Mouse (Mus musculus): ENCODE measurements around the gene Plcb3.
A peak's percentile ranks its signal among the peaks of the same experiment; 100 is the strongest.

The Plcb3 gene

DNA sequence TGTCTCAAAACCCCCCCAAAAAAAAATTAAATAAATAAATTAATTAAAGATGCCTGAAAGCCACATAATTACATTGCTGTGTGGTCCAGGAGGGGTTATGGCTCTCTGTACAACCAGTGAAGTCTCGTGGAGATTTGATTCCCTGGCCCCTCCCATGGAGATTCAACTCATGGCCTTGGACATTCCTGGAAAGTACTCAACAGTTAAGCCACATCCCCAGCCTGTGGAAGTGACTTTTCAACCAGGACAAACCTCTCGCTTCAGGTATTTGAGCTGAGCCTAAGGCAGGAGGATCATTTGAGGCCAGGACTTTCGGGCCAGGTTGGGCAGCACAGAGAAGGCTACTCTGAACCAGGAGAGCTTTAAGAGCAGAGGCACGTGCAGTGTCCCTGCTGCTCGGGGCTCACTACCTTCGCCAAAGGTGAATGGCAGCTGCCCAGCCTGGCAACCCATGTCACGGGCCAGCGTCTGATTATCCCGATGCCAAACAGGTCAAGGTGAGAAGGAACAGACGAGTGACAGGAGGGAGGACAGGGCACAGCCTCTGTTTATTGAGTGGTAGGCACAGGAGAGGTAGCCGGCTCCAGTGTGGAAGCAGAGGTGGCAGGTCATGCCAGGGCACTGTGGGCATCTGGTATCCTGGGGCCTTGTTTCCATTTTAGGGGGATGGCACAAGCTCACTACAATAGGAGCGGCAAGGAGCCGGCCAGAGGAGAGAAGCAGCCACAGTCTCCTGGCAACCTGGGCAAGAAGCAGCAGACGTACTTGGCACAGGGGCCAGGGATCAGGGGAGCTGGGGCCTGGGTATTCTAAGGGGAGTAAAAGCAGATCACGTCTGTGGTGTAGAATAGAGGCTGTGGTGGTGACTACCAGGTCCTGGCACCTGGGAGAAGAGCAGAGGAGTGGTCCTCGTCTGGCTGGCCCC is 38.5 kb downstream of the Plcb3 start:
- no peak for DNase-seq

DNA sequence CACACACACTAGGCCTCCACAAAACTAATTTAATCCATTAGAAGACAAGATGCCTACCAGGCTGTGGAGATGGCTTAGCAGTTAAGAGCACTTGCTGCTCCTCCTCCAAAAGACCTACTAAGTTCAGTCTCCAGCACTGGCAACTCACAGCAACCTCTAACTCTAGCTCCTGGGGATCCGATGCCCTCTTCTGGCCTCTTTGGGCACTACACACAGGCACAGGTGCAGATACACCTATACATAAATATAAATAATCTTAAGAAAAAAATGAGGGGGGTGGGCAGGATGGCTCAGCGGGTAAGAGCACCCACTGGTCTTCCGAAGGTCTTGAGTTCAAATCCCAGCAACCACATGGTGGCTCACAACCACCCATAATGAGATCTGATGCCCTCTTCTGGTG is 40.0 kb downstream of the Plcb3 start:
- peak; percentile 66 for DNase-seq

DNA sequence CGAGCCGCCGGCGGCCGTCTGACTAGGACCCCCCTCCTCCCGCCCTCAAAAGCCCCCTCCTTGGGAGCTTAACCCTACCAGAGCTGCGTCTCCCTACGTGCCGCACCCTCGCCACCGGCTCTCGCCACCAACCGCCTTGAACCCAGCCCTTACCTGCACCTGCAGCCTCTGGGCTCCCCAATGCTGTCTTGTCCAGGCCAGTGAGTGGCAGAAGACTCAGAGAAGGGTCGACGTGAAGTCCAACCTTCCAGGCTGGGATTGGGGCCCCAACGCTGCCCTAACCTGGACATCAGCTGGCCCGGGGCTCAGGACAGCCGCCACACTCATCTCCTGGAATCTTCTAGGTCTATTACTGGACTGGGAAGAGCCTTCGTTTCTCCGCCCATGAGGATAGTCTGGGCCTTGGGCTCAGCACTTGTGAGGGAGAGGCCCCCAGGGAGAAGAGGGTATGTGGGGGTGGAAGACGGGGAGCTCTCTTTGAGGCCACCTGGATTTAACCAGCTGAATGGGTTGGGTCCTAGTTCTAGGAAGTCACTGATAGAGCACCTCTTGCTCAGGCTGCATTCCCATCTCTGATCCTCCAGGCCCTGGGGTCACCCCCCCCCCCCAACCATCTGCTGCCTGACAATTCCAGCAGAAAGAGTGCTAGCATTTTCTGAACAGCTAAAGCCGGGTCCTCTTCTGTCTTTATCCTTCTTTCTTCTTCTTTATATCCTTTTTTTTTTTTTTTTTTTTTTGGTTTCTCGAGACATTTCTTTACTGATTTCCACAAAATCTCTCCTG is 41.9 kb downstream of the Plcb3 start, which contains the start of gene Kcnk4:
Gene Kcnk4 (minus strand): TSS at position 321 of the 783 bp plus-strand sequence.
- no peak for DNase-seq

- no peak for DNase-seq
Observed at GRCm38 (mm10) chr19:6933436-6934194, 42.7 kb downstream of the Plcb3 start.

DNA sequence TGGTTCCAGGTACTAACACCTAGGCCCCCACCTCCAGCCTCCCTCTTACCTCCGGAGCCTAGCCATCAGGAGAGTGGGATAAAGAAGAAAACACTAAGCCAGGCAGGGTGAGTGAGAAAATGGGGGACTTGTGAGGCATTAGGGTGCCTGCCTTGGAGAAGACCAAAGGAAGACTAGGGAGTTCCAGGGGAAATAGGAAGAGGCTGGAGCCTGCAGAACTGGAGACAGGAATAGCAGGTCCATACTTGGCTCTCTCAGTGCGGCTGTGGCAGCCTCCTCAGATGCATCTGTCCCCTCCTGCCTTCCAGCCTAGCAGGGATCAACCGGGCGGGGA is 43.2 kb downstream of the Plcb3 start:
- no peak for DNase-seq

DNA sequence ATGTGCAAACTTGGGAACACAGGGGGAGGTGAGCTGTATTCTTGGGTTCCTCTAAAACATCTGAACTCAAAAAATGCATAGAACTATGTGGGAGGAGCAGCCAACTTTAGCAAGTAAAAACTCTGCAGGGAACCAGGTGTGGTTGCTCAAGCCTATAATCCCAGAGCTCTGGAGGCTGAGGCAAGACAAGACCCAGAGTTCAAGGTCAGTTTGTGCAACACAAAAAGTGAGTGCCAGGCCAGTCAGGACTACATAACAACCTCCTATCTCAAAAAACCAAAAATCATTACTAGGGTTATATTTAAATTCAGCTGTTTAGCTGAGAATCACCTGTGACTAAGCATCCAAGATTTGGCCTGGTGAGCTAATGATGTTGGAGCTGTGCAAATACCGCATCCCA is 44.3 kb downstream of the Plcb3 start:
- no peak for DNase-seq

DNA sequence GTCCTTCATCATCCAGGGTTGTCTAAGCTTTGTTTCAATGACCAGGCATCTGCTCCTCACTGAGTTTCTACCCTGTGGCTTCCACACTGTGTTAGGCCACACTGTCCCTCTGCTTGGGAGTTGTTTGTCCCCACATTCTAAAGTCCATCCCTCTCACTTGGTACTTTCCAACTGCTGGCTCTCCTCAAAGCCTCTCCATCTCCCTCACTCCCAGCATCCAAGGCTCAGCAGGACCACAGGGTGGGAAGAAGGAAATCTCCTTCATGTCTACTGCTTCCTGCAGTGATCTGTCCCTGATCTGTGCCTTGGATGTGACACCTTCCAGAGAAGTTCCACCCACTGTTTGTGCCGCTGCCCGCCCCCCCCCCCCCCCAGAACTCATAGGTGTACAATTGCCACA is 45.3 kb downstream of the Plcb3 start:
- DNase-seq = no peak

DNA sequence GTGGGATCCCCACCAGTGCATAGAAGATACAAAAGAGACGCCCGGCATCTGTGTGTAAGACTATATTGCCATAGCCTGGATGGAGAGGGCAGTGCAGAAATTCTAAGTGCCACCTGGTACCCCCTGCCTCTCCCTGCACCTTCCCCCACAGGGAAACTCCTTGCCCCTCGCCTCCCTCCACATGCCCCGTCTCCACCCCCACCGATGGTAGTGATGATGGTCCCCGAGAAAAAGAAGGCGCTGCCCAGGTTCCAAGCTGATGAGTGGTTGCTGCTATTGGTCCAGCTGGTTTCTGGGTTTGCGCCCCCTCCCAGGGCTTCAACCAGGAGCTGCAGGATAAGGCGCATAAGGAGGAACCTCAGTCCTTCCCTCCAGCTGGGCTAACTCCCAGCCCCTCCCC is 48.2 kb downstream of the Plcb3 start:
- no peak for DNase-seq

GRCm38 (mm10) chr19:6926559-6927255 is 49.6 kb downstream of the Plcb3 start:
- peak; percentile 37 for DNase-seq

DNA sequence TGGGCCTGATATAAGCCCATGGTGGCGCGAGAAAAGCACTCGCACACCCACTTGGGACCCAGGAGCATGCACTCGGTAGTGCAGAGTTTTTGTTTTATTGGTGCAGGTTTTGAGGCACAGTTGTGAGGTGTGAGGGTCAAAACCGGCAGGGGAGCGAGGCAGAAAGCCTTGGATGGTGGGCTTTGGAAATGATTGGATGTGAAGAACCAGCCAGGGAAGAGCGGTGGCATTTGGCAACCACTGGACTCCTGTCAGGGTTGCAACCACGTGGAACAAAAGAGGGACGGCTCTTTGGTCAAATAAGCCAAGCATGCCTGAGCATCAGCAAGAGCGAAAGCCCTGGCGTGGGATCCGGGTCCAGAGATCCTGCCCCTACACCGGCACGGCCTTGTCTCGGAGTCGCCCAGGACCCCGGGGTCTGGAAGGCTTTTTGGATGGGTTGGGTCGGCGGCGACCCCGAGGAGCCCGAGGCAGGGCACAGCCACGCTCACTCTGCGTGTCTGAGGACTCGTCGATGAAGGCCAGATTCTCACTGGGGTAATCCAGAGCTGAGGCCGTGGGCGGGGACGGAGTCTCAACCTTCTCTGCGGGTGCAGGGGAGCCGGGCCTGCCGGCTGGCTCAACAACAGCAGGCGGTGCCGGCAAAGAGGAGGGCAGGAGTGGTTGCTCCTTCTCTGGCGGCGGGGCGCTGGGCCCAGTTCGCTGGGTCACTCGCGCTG is 50.5 kb downstream of the Plcb3 start:
- no peak for DNase-seq

GRCm38 (mm10) chr19:6925307-6925573 is 51.0 kb downstream of the Plcb3 start, which contains the start of gene Catsperz:
Gene Catsperz (minus strand): TSS chr19:6925380.
- no peak for DNase-seq

DNA sequence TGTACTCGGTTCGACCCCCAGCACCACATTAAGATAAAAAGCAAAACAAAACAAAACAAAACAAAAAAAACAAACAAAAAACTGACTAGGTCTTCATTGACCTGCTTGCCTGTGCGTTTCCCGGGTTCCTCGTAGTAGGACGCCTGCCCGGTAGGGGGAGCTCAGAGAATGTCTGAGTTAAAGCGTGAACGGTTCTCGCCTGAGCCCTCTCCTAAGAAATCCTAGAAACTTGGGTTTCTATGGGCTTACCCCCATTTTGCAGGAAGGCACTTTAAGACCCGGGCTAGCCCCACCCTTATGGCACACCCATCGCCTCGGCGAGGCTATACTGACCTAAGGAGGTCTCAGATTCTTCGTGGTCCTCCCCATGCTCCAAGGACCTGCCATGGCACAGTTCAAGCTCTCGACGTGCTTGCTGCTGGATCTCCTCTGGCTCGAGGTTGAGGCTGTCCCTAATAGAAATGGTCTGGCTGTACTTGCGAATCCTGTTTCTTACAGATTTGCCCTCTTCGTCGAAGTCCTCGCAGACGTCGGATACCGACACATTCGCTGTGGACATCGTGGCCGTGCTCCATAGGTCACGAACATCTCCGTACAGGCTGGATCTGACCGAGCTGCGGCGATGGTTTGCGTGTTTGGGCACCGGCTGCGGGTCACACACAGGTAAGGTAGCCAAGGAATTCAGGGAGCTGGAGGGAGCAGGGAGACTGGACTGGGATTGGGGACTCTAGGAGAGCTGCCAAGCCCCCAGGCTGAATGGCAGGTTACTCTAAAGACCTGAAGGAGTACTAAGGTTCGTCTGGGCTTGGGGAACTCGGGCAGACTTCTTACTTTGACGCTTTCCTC is 51.6 kb downstream of the Plcb3 start:
- peak; percentile 89 for DNase-seq

- DNase-seq = no peak
Observed at GRCm38 (mm10) chr19:6922901-6923735, 53.2 kb downstream of the Plcb3 start.

DNA sequence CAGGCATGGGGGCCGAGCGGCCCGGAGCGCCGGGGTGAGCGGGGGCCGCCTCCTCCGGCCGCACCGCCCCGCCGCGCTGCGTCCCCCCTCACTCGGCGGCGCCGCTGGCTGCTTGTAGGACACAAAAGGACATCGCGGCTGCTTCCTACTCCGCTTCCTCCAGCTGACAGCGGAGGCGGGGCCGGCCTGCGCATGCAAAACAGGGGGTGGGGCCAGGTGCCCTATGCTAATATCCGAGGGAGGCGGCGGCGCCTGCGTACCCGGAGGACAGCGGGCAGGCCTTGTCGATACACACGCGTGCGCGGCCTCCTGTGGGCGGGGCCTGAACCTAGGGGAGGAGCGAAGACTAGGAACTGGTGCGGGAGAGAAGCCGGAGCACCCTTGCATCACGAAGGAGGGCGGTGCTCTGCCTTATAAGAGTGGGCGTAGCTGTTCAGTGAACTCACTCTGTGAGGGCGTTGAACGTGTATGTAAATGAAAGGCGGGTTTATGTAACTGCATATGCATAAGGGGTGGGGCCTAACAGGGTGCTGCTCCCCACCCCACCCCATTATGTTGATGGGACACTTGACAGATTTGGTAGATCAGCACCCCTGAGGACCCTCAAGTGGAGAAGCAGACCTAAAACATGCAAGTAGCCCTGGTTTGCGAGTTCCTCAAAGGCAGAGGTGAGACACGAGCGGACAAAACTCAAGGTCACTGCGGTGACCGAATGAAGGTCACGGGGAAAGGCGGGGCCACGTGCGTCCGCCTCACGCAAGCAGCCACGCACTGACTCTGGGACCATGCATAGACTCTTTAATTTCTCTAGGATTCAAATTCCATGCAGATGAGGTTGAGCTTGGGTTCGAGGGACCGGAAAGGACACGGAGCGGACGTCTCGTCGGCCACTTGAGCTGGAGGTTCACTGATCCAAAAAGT is 54.4 kb downstream of the Plcb3 start, which contains the start of gene Esrra:
Gene Esrra (minus strand): TSS at position 167 of the 921 bp plus-strand sequence.
- DNase-seq = peak; percentile 100

DNA sequence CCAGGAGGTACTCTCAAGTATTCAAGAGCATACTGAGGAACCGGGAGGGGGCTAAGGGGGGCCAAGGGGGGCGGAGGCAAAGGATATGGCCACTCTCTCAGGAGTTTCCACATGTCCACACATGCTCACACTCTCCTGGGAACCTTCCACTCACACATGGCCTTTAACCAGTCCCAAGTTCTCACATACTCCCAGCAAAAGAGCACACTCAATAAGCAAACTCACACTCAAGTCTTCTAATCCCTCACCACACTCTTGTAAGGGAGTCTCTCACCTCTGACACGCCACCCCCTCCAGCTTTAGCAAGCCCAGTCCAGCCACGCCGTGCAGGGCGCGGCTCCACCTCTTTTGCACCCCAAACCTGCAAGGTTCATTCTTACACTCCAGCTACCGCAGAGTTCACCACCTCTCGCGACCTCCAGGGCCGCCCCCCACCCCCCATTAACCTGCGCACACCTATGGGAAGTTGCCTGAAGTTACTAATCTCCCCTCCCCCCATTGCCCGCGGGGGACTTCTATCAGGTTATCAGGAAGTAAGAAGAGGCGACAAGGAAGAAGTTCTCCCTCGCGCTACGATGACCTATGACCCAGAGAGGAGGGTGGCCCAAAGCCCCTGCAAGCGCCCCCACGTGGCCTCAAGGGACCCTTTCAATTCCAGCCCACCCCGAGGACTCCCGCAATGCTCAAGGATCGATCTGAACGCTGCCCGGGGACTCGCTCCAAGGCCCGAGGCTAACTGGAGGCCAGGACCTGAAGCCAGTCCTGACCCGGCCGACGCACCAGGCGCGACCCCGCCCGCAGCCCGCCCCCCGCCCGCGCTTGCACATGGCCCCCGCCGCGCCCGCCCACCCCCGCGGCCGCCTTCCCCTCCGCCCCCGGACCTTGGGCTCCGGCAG is 55.3 kb downstream of the Plcb3 start:
- peak; percentile 77 for DNase-seq

DNA sequence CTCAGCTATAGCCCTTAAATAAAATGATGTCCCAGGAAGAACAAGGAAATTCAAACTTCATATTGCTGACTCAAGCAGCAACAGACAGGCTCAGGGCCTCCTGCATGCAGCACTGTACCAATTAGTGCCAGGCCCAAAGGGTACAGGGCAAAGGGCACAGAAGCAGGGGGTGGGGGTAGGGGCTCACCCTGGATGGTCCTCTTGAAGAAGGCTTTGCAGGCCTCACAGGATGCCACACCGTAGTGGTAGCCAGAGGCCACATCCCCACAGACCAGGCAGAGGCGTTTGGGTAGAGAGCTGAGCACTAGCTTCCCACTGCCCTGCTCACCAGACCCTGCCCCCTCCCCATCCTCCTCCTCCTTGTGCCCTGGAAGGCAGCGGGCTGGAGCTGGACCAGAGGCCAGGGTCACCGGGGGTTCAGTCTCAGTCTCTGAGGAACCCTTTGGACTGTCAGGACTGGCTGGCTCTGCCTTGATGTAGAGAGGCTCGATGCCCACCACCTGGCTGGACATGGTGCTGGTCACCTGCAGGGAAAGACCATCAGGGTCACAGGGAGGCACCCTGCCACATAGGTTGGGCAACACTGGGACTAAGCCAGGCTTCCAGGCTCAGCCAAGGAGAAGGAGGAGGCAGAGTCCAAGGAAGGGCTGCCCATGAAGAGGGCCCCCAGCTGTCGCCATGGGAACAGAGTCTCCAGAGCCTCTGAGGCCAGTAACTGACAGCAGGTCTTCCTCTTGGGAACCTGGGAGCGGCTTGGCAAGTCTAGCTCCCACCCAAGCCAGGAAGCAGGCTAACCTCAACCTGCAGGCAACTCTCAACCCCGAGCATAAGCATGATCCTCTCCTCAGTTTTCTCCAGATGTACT is 56.2 kb downstream of the Plcb3 start:
- DNase-seq = peak; percentile 30

- no peak for DNase-seq
Observed at GRCm38 (mm10) chr19:6919431-6919830, 56.8 kb downstream of the Plcb3 start.
